Mouse (Mus musculus) erythroid progenitor cell, adult 5-6 weeks (primary cell): ENCODE results near the gene Arhgap42. TPM values are rescaled to one million over a fixed set of nuclear protein-coding genes. Genes with fewer than 3 reads are reported as not detected.

Experiments used
- ATAC-seq: replicated peaks from 2 replicates; pipeline ENCODE4 v1.8.0; 2016; ENCODE audit warnings: moderate number of reproducible peaks, mild to moderate bottlenecking, moderate TSS enrichment, inconsistent platforms; ENCODE audit not compliant: poor library complexity, low FRiP score, severe bottlenecking
- total RNA-seq, 2 experiments: library from RNA; stranded (forward) in 1 of 2; stranded (reverse) in 1 of 2; fragments of 150-400 nt in 1 of 2; fragments of 186-747, 209-891 nt in 1 of 2; gene quantifications; 2 replicates each; pipeline versions ENCODE4 v1.2.3 to v1.2.4; 2015 to 2017; ENCODE audit warnings: low replicate concordance in 2 of 2

The Arhgap42 gene
- total RNA-seq, 2 experiments from 2014 or later = not detected

DNA sequence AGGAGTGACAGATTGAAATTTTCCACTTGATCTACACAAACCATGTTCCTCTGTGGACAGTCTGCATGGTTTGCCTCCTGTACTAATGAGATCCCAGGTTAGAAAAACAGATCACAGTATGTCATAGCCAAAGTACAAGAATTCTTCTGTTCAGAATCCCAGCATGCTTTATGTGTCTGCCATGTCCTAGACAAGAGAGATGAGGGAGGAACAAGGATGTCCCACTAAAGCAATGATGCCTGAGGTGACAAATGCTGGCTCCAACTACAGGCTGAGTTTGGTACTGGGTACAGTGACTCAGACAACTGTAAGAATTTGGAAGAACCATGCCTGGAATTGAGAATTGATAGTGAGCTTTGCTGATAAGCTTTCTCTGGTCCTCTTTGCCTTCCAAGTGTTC is 24.6 kb downstream of the Arhgap42 start:
- ATAC-seq = no peak

DNA sequence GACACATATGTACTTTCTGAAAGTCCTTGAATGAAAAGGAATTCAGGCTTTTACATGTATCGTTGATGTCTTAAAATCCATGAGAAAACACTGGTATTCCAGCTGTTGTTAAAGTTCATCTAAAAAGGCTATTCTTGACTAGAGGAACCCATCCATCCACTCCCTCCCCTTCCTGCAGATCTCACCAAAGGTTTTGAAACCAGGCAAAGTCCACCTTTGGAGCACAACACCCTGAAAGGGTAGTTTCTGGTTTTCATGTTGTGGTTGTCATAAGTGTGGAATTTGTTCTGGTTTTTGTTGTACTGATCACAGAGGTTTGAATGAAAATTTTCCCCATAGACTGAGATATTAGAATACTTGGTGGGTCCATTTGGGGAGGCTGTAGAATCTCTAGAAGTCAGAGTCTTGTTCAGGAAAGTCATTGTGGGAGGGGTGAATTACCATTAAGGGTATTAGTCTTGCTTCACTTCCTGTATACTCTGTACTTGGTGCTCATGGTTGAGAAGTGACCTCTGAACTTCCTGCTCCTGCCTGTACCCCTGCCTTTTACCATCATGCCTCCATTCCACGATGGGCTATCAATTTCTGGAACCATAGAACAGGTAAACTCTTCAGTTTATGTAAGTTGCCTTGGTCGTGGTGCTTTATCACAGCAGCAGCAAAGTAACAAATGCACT is 27.4 kb downstream of the Arhgap42 start:
- no peak for ATAC-seq

GRCm38 (mm10) chr9:9210464-9210863 is 28.4 kb downstream of the Arhgap42 start:
- ATAC-seq = no peak

DNA sequence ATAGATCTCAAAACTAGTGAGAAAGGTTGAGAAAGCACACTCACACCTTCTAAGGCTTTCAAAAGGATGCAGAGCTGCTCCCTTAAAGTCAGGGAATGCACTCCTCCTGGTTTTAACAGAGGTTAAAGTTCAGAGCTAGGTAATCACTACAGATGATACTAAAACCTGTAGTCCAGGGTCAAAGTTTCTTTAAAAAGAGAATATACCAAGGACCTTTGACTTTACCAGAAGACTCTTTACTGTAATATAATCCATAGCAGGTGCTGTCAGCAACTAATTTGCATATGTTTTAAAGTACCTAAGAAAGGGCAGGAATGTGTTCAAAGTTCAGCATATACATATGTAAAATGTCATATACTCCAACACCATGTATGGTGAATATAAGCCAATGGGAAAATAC is 30.7 kb downstream of the Arhgap42 start:
- no peak for ATAC-seq

DNA sequence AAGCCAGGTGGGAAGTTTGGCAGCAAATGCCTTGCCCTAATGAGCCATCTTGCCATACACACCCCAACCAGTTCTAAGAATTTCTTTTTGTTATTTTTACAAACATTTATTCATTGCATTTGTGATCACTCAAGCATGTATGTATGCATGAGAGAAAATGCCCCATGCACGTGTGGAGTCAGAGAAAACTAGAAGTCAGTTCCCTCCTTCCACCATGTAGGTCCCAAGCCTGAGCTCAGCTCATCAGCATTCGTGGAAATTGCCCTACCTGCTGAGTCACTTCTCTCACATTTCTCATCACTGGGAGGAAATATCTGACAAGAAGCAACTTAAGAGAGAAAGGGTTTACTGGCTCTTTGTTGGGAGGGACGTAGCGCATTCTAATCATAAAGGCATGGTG is 31.6 kb downstream of the Arhgap42 start:
- no peak for ATAC-seq

- no peak for ATAC-seq
Measured at GRCm38 (mm10) chr9:9200827-9201388, 38.0 kb downstream of the Arhgap42 start.

GRCm38 (mm10) chr9:9199170-9199841 is 39.6 kb downstream of the Arhgap42 start:
- ATAC-seq = no peak

GRCm38 (mm10) chr9:9198645-9199044 is 40.3 kb downstream of the Arhgap42 start:
- no peak for ATAC-seq

- no peak for ATAC-seq
Measured at GRCm38 (mm10) chr9:9196046-9196445, 42.9 kb downstream of the Arhgap42 start.

- no peak for ATAC-seq
Measured at GRCm38 (mm10) chr9:9194496-9194895, 44.4 kb downstream of the Arhgap42 start.

- ATAC-seq = no peak
Measured at GRCm38 (mm10) chr9:9192716-9193115, 46.2 kb downstream of the Arhgap42 start.

DNA sequence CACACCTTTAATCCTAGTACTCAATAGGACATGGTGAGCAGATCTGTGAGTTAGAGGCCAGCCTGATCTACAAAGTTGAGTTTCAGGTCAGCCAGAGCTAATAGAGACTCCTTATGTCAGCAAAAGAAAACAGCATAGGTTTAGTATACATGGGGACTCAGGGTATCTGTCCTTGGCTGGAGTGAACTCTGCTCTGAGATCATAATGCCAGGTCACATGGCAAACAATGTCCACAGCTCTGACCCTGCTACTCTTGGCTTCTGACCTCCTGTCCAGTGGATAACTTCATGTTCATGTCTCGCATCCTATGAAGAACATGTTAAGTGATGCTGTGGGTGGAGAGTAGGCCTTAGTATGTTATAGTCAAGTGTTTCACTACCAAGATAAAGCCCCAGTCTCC is 48.1 kb downstream of the Arhgap42 start:
- no peak for ATAC-seq

GRCm38 (mm10) chr9:9188167-9188566 is 50.7 kb downstream of the Arhgap42 start:
- no peak for ATAC-seq

- ATAC-seq = no peak
Measured at GRCm38 (mm10) chr9:9177745-9178144, 61.2 kb downstream of the Arhgap42 start.

- ATAC-seq = no peak
Measured at GRCm38 (mm10) chr9:9174924-9175323, 64.0 kb downstream of the Arhgap42 start.

GRCm38 (mm10) chr9:9174206-9174605 is 64.7 kb downstream of the Arhgap42 start:
- ATAC-seq = no peak

DNA sequence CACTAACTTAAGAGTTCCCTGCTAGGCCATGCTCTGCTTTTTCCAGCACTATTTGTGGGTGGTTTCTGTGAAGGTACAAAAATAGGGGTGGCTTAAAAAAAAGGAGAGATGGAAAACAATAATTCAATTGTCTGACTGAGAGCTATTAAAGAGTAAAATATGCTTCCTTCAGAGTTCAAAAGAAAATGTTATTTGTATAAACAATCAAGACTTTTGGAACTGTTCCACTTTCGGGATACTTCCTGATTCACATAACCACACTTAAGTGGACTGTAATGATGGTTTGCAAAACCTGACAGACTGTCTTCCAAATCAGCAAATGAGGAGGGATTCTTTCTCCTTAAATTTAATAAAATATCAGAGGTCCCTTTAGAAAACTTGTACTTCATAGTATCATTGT is 65.8 kb downstream of the Arhgap42 start:
- ATAC-seq = no peak

DNA sequence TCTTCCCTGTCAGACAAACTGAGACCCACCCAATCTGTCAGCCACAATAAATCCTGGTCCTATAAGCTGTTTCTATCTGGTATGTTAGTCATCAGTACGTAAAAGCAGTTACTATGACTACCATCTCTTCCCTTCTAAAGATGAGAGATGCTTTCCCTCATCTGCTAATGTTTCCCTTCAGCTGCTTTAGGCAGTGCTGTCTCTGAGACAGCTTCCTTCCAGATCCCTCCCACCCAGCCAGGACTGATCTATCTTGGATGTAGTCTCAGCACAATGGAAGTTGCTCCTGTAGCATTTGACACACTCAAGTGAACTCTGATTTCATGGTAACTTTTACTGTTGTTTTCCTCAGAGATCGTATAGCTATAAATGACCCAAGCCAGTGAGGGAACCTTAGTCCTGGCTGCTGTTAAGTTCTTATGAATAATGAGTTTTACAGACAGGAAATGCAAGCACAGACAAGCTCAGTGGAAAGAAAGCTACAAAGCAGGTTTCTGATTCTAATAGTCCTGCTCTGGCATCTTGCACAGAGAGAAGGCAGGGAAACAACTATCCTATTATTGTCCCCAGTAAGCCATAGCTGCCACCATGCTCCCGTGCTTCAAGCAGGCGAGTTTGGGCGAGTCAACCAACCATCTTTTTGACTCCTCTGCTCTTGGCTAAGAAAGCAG is 67.6 kb downstream of the Arhgap42 start:
- ATAC-seq = no peak

GRCm38 (mm10) chr9:9165641-9166063 is 73.2 kb downstream of the Arhgap42 start:
- no peak for ATAC-seq

- no peak for ATAC-seq
Measured at GRCm38 (mm10) chr9:9160736-9161135, 78.2 kb downstream of the Arhgap42 start.

- no peak for ATAC-seq
Measured at GRCm38 (mm10) chr9:9158241-9158640, 80.7 kb downstream of the Arhgap42 start.
